Mouse (Mus musculus) myocyte (in vitro differentiated cells): ENCODE measurements around the gene Grin3b. TPM values are rescaled to one million over a fixed set of nuclear protein-coding genes. Genes with fewer than 3 reads are reported as not detected.
A peak's percentile ranks its signal among the peaks of the same experiment; 100 is the strongest.

ENCODE experiments used
- H3K27me3 ChIP-seq: one replicate; pipeline ENCODE4 v1.6.1; 2011; ENCODE audit not compliant: control insufficient read depth, insufficient read depth, insufficient read length
- H3K36me3 ChIP-seq: one replicate; pipeline ENCODE4 v1.6.1; 2011; ENCODE audit not compliant: control insufficient read depth, insufficient read depth
- H3K4me2 ChIP-seq: one replicate; pipeline ENCODE4 v1.6.1; 2011; ENCODE audit warnings: low read depth, control low read depth
- H3K4me3 ChIP-seq: one replicate; pipeline ENCODE4 v1.5.1; 2011; ENCODE audit warnings: mild to moderate bottlenecking, control low read depth, moderate library complexity
- H3K79me2 ChIP-seq: one replicate; pipeline ENCODE4 v1.6.1; 2011; ENCODE audit not compliant: control insufficient read depth, insufficient read depth
- H3ac ChIP-seq: one replicate; pipeline ENCODE4 v1.6.1; 2011; ENCODE audit not compliant: control insufficient read depth, insufficient read length
- CEBPB ChIP-seq: IDR thresholded peaks from 2 replicates; pipeline ENCODE4 v1.6.1; 2011; ENCODE audit warnings: mild to moderate bottlenecking, moderate library complexity; ENCODE audit not compliant: poor library complexity, insufficient read depth, severe bottlenecking
- E2F4 ChIP-seq: IDR thresholded peaks from one replicate; pipeline ENCODE4 v1.6.1; 2011; ENCODE audit warnings: mild to moderate bottlenecking, control low read depth, moderate library complexity; ENCODE audit not compliant: insufficient read depth
- MAX ChIP-seq: IDR thresholded peaks from one replicate; pipeline ENCODE4 v1.6.1; 2011; ENCODE audit warnings: low read depth, mild to moderate bottlenecking, control low read depth
- MYOD1 ChIP-seq, 3 experiments: IDR thresholded peaks; one replicate each; pipeline ENCODE4 v1.6.1; 2011; ENCODE audit warnings: control low read depth in 2 of 3, low read depth in 2 of 3, mild to moderate bottlenecking in 2 of 3, moderate library complexity in 1 of 3; ENCODE audit not compliant: insufficient read length in 2 of 3, control insufficient read depth in 1 of 3
- MYOG ChIP-seq, 3 experiments: IDR thresholded peaks; one replicate each; pipeline ENCODE4 v1.6.1; 2011; ENCODE audit warnings: control low read depth in 2 of 3, low read depth in 2 of 3, mild to moderate bottlenecking in 2 of 3; ENCODE audit not compliant: insufficient read length in 2 of 3, control insufficient read depth in 1 of 3, insufficient read depth in 1 of 3
- POLR2A ChIP-seq: IDR thresholded peaks from one replicate; pipeline ENCODE4 v1.6.1; 2011; ENCODE audit warnings: low read depth, mild to moderate bottlenecking, control low read depth, moderate library complexity; ENCODE audit not compliant: insufficient read length
- POLR2AphosphoS2 ChIP-seq: IDR thresholded peaks from one replicate; pipeline ENCODE4 v1.6.1; 2011; ENCODE audit warnings: low read depth, control low read depth; ENCODE audit not compliant: insufficient read length
- REST ChIP-seq: IDR thresholded peaks from one replicate; pipeline ENCODE4 v1.6.1; 2011; ENCODE audit warnings: mild to moderate bottlenecking, control low read depth, moderate library complexity; ENCODE audit not compliant: insufficient read depth, insufficient read length
- SRF ChIP-seq: IDR thresholded peaks from one replicate; pipeline ENCODE4 v1.6.1; 2011; ENCODE audit warnings: low read depth; ENCODE audit not compliant: control insufficient read depth, insufficient read length
- TCF12 ChIP-seq: IDR thresholded peaks from one replicate; pipeline ENCODE4 v1.6.1; 2011; ENCODE audit warnings: mild to moderate bottlenecking, control low read depth; ENCODE audit not compliant: poor library complexity, insufficient read depth, severe bottlenecking
- TCF3 ChIP-seq: IDR thresholded peaks from one replicate; pipeline ENCODE4 v1.6.1; 2011; ENCODE audit warnings: low read depth, control low read depth; ENCODE audit not compliant: insufficient read length
- USF1 ChIP-seq: IDR thresholded peaks from one replicate; pipeline ENCODE4 v1.6.1; 2011; ENCODE audit warnings: low read depth, mild to moderate bottlenecking, control low read depth, moderate library complexity
- polyA plus RNA-seq: library from polyadenylated mRNA; unstranded; fragments of >200 nt; fragmentation: generic; extraction: Trizol; gene quantifications from one replicate; pipeline ENCODE4 v1.2.1, GENCODE M21; 2012; ENCODE audit warnings: missing spikeins

The Grin3b gene
- polyA plus RNA-seq, 1 experiment: 0.73 TPM

DNA sequence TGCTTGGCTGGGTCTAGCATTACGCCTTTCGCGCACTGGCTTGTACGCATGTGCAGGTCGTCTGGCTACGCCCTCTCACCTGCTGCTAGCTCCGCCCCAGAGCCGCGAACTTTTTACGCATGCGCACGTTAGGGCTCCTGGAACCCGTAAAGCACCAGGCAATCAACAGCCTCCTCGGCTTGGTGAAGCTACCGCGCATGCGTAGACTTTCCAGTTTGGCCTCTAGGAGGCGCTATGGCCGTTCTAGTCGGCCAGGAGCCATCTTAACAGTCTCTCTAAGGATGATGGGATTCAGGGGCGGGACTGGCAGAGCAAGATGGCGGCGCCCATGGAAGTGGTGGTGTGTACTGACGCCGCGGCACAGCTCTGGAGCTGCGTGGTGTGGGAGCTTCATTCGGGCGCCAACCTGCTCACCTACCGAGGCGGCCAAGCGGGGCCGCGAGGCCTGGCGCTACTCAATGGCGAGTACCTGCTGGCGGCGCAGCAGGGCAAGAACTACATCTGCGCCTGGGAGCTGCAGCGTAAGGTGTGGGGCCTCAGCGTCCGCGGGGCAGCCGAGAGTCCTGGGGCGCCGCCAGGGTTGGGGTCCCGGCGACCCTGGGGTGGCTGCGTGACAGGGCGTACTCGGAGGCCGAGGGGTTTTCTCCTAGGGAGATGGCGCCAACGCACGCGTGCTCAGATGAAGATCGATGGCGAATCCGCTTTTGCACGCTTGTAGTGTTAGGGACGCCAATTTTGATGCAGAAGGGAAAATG, 10.5 kb upstream of the Grin3b start, which contains the start of gene Wdr18:
TSS of gene Wdr18 (plus strand) at position 306 of the 755 bp plus-strand sequence.
- H3K79me2 ChIP-seq: peaks cover 13% of the 10 kb centered on the region
- peaks cover 4% of the 10 kb centered on the region for H3K27me3 ChIP-seq
- H3K36me3 ChIP-seq: no peaks in the 10 kb centered on the region
- peak within 1 kb of the TSS; percentile 60 for H3ac ChIP-seq
- TF ChIP-seq MYOG (IDR thresholded peaks at IDR 0.05; ENCODE audit: control insufficient read depth in 1 of 3, insufficient read depth in 1 of 3, insufficient read length in 2 of 3, low read depth in 2 of 3) (peak in 2 of 3 experiments; percentile 40 to 68), POLR2A (peak; percentile 83), SRF (no peak), TCF3 (no peak), REST (no peak), E2F4 (no peak), USF1 (no peak), MAX (no peak), POLR2AphosphoS2 (peak; percentile 69), TCF12 (no peak), CEBPB (no peak), MYOD1 (IDR thresholded peaks at IDR 0.05; ENCODE audit: control insufficient read depth in 1 of 3, insufficient read length in 2 of 3, low read depth in 2 of 3) (peak in 2 of 3 experiments; percentile 48 to 65)
- peak within 1 kb of the TSS; percentile 55 for H3K4me3 ChIP-seq
- H3K4me2 ChIP-seq: peak within 1 kb of the TSS; percentile 95

DNA sequence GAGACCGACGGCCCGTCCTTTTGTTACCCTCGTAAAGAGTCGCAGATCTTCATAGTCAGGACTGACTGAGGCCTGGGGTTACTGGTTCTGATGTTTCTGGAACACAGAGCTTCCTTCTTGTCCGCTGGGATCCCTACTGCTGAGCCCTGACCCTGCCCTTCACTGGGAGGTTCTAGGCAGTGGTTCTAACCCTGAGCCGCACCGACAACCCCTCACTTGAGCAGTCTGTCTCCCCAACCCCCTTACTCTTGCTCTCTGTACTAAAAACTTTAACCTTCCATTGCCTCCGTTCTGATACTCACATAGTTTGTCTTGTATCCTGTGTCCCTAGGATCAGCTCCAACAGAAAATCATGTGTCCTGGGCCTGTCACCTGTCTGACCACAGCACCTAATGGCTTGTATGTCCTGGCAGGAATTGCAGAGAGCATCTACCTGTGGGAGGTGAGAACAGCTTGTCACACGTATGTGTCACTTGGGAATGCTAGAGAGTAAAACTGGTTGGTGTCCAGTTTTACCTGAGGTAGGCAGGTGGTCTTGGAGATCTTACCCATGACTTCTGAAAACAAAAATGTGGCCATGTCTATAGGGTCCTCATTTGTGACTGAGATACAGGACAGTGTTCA, 9.7 kb upstream of the Grin3b start:
- TF ChIP-seq MYOD1 (IDR thresholded peaks at IDR 0.05; ENCODE audit: control insufficient read depth in 1 of 3, insufficient read length in 2 of 3, low read depth in 2 of 3): no peak
- TF ChIP-seq CEBPB: no peak
- TF ChIP-seq POLR2AphosphoS2: no peak
- TF ChIP-seq REST: no peak
- no peak for TF ChIP-seq POLR2A
- no peak for TF ChIP-seq TCF12
- Histone ChIP-seq H3K79me2 (peaks cover 13% of the 10 kb centered on the region), H3K4me3 (peak overlapping the region; percentile 55), H3K4me2 (peak overlapping the region; percentile 95), H3K36me3 (no peaks in the 10 kb centered on the region), H3K27me3 (peaks cover 4% of the 10 kb centered on the region), H3ac (peak overlapping the region; percentile 60)

DNA sequence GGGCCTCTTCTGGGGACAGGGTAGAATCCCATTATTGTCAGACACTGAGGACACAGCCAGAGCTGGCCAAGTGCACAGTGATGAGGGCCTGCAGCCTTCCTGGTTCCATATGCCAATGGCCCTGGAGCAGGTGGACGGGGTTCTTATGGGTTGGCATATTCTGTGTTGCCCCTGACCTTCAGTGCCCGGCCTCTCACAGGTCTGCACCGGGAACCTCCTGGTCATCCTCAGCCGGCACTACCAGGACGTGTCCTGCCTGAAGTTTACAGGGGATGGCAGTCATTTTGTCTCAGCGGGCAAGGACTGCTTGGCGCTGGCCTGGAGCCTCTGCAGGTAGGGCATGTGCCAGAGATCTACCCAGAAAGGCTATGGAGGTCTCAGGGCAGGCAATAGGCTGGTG, 5.8 kb upstream of the Grin3b start:
- TF ChIP-seq USF1: no peak
- no peak for TF ChIP-seq TCF12
- no peak for TF ChIP-seq TCF3
- H3K4me2 ChIP-seq: no peak overlapping the region

DNA sequence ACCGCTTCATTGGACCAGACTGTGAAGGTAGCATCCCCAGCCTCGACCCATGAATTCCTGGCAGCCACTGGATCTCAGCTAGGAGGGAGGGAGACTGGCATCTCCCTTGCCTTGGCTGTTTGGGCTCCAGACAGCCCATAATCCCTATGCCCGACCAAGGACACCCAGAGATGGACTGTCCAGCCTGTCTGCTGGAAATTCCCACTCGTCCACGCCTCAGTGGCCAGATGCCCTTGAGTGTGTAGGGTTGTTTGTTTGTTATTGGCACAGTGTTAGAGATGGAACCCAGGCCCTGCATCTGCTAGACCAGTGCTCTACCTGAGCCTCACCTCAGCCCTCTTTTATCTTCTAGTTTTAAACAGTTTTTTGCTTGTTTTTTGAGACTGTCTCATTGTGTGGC, 5.2 kb upstream of the Grin3b start:
- Histone ChIP-seq H3K4me3 (no peak overlapping the region), H3K4me2 (no peak overlapping the region), H3K36me3 (peaks cover 4% of the 10 kb centered on the region), H3ac (no peak overlapping the region), H3K27me3 (no peaks in the 10 kb centered on the region), H3K79me2 (peaks cover 12% of the 10 kb centered on the region)
- TF ChIP-seq TCF12: no peak
- TF ChIP-seq TCF3: no peak
- no peak for TF ChIP-seq CEBPB
- no peak for TF ChIP-seq USF1
- TF ChIP-seq REST: no peak
- no peak for TF ChIP-seq MAX
- TF ChIP-seq POLR2AphosphoS2: no peak
- no peak for TF ChIP-seq POLR2A
- TF ChIP-seq MYOD1 (IDR thresholded peaks at IDR 0.05; ENCODE audit: control insufficient read depth in 1 of 3, insufficient read length in 2 of 3, low read depth in 2 of 3): no peak
- no peak for TF ChIP-seq E2F4
- no peak for TF ChIP-seq MYOG (IDR thresholded peaks at IDR 0.05; ENCODE audit: control insufficient read depth in 1 of 3, insufficient read depth in 1 of 3, insufficient read length in 2 of 3, low read depth in 2 of 3)
- no peak for TF ChIP-seq SRF

More for the DNA sequence above, 5.8 kb upstream of the Grin3b start:
- H3ac ChIP-seq: no peak overlapping the region
- no peaks in the 10 kb centered on the region for H3K27me3 ChIP-seq
- H3K79me2 ChIP-seq: peaks cover 13% of the 10 kb centered on the region
- peaks cover 4% of the 10 kb centered on the region for H3K36me3 ChIP-seq
- no peak overlapping the region for H3K4me3 ChIP-seq

DNA sequence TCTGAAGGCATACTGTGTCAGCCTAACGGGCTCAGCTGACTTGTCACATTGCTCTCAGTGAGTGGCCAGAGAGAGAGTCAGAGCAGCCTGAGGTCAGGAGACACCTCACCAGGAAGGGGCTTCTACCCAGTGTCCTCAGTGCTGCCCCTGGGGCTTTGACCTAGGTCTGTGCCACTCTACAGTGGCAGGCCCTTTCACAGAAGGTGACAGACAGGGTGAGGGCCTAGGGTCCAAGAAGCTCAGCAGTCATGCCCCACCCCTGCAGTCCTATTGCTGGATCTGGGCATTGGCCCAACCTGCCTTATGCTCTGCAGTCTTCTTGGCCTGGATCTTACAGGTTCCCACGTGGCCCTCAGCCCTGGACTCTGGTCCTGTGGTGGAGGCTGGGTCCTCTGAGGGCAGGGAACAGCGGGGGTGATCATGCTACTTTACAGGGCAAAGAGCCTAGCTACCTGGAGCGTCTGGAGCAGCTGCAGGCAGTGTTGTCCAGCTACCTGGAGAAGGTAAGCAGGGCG, 3.6 kb upstream of the Grin3b start:
- H3K36me3 ChIP-seq: peaks cover 4% of the 10 kb centered on the region
- no peak overlapping the region for H3ac ChIP-seq
- no peak overlapping the region for H3K4me3 ChIP-seq
- H3K79me2 ChIP-seq: no peaks in the 10 kb centered on the region
- TF ChIP-seq POLR2AphosphoS2 (no peak), MAX (no peak), MYOD1 (IDR thresholded peaks at IDR 0.05; ENCODE audit: control insufficient read depth in 1 of 3, insufficient read length in 2 of 3, low read depth in 2 of 3) (no peak), E2F4 (no peak), TCF3 (no peak), USF1 (no peak), POLR2A (no peak), SRF (no peak), REST (no peak), TCF12 (no peak), CEBPB (no peak), MYOG (IDR thresholded peaks at IDR 0.05; ENCODE audit: control insufficient read depth in 1 of 3, insufficient read depth in 1 of 3, insufficient read length in 2 of 3, low read depth in 2 of 3) (no peak)
- no peak overlapping the region for H3K4me2 ChIP-seq
- H3K27me3 ChIP-seq: peaks cover 8% of the 10 kb centered on the region
